Mouse (Mus musculus) kidney, embryonic 14.5 days (tissue): ENCODE data around the gene Dhrs7b. TPM values are rescaled to one million over a fixed set of nuclear protein-coding genes. Genes with fewer than 3 reads are reported as not detected.
A peak's percentile ranks its signal among the peaks of the same experiment; 100 is the strongest.
"Not testable (repeated sequence)": the region's sequence is repeated elsewhere in the genome, so short reads cannot be mapped to it uniquely, and the experiment has no call there.

Experiments
- ATAC-seq: fragments of 200-750 bp; cut with Nextera tagmentation; 2 replicates; pipeline ENCODE4 v1.8.0; 2017; ENCODE audit warnings: moderate number of reproducible peaks, mild to moderate bottlenecking, moderate TSS enrichment, moderate library complexity; ENCODE audit not compliant: low FRiP score, low TSS enrichment
- H3K27ac ChIP-seq: fragments of 300-500 bp; sonication (generic); 2 replicates; pipeline ENCODE4 v1.5.1; 2014; ENCODE audit warnings: low read depth, mild to moderate bottlenecking, low read length, moderate library complexity, mixed read lengths
- H3K27me3 ChIP-seq: fragments of 300-500 bp; sonication (generic); 2 replicates; pipeline ENCODE4 v1.6.1; 2014; ENCODE audit warnings: mild to moderate bottlenecking, low read length; ENCODE audit not compliant: control insufficient read depth, insufficient read depth
- H3K36me3 ChIP-seq: fragments of 300-500 bp; sonication (generic); 2 replicates; pipeline ENCODE4 v1.6.1; 2014; ENCODE audit warnings: low read length, mixed read lengths; ENCODE audit not compliant: control insufficient read depth, insufficient read depth
- H3K4me1 ChIP-seq: fragments of 300-500 bp; sonication (generic); 2 replicates; pipeline ENCODE4 v1.6.1; 2014; ENCODE audit warnings: low read length, mixed read lengths; ENCODE audit not compliant: control insufficient read depth, insufficient read depth
- H3K4me2 ChIP-seq: fragments of 300-500 bp; sonication (generic); replicated peaks from 2 replicates; pipeline ENCODE4 v1.6.1; 2014; ENCODE audit warnings: low read depth, mild to moderate bottlenecking, low read length
- H3K4me3 ChIP-seq: fragments of 300-500 bp; sonication (generic); 2 replicates; pipeline ENCODE4 v1.5.1; 2014; ENCODE audit warnings: mild to moderate bottlenecking, low read length
- H3K9ac ChIP-seq: fragments of 300-500 bp; sonication (generic); 2 replicates; pipeline ENCODE4 v1.6.1; 2014; ENCODE audit warnings: low read depth, mild to moderate bottlenecking, low read length, moderate library complexity
- H3K9me3 ChIP-seq: fragments of 300-500 bp; sonication (generic); 2 replicates; pipeline ENCODE4 v1.6.1; 2016; ENCODE audit warnings: low read length; ENCODE audit not compliant: control insufficient read depth
- WGBS: fragments of 180-500 bp; shearing (Covaris S2); extraction: QIAGEN DNeasy Blood & Tissue Kit; methylation state at CpG from one replicate; pipeline ENCODE4 v1.1.7; 2014; 5-methylcytosine and 5-hydroxymethylcytosine counted together
- polyA plus RNA-seq: library from polyadenylated mRNA; unstranded; fragments of >200 nt; fragmentation: Nextera tagmentation; extraction: Ambion mirVana; gene quantifications from 2 replicates; pipeline ENCODE4 v1.2.1, GENCODE M21; 2014

Gene Dhrs7b
- polyA plus RNA-seq, 1 experiment from 2014 or later = 35.8 TPM

DNA sequence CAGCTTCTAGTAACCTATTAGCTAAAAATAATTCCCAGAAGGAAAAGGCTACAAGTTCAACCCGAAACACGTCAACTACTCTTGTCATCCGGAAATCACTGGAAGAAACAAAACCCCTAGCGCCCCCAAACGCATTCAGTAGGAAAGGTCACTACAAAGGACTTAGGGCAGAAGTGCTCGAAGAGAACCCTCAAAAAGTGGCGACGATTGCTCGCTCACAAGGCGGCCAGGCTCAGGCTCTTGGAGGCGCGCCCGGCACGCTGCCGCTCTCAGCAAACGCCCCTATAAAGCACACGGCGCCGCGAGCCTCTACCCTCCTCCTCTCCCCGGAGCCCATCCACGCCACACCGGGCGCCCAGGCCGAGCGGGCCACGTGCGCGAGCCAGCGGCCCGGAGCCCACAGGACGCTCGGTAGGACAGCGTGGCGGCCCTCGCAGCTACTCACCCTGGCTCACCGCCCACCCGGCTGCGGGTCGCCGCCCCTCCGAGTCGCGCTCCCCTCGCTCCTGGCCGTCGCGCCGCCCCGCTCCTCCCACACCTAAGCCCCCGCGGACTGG is 47.7 kb downstream of the Dhrs7b start:
- H3K4me1 ChIP-seq = peaks cover 24% of the 10 kb centered on the region
- ATAC-seq = peak; percentile 76
- under 1% methylated on average over 52 of the region's 52 CpGs for WGBS

GRCm38 (mm10) chr11:60878675-60879294 is 48.4 kb downstream of the Dhrs7b start, which contains the start of gene Tmem11:
Gene Tmem11 (minus strand): TSS chr11:60879272.
- peak; percentile 98 for ATAC-seq
- peak within 1 kb of the TSS; percentile 78 for H3K4me3 ChIP-seq
- H3K27ac ChIP-seq = peak within 1 kb of the TSS; percentile 93
- H3K36me3 ChIP-seq = no peaks in the 10 kb centered on the region; the same call in 1 of the 2 replicates
- H3K9ac ChIP-seq = peak within 1 kb of the TSS; percentile 92
- H3K4me2 ChIP-seq = peak within 1 kb of the TSS; percentile 70
- H3K9me3 ChIP-seq = no peaks in the 10 kb centered on the region
- peaks cover 24% of the 10 kb centered on the region for H3K4me1 ChIP-seq
- H3K27me3 ChIP-seq = no peaks in the 10 kb centered on the region
- under 1% methylated on average over 62 of the region's 62 CpGs for WGBS

More for the DNA sequence above, 47.7 kb downstream of the Dhrs7b start:
- Histone ChIP-seq H3K36me3 (no peaks in the 10 kb centered on the region; the same call in 1 of the 2 replicates), H3K9ac (peak overlapping the region; percentile 92), H3K27me3 (no peaks in the 10 kb centered on the region), H3K4me2 (peak overlapping the region; percentile 70), H3K27ac (peak overlapping the region; percentile 79), H3K9me3 (no peaks in the 10 kb centered on the region), H3K4me3 (peak overlapping the region; percentile 78)

- Histone ChIP-seq H3K27ac (peak overlapping the region; percentile 93), H3K4me3 (peak overlapping the region; percentile 78), H3K9me3 (no peaks in the 10 kb centered on the region), H3K36me3 (no peaks in the 10 kb centered on the region; the same call in 1 of the 2 replicates), H3K4me1 (peaks cover 19% of the 10 kb centered on the region), H3K27me3 (no peaks in the 10 kb centered on the region), H3K4me2 (peak overlapping the region; percentile 53), H3K9ac (peak overlapping the region; percentile 92)
- 3% methylated on average over 11 of the region's 11 CpGs for WGBS
- no peak for ATAC-seq
These were observed 49.0 kb downstream of the Dhrs7b start for GRCm38 (mm10) chr11:60879423-60879822.

DNA sequence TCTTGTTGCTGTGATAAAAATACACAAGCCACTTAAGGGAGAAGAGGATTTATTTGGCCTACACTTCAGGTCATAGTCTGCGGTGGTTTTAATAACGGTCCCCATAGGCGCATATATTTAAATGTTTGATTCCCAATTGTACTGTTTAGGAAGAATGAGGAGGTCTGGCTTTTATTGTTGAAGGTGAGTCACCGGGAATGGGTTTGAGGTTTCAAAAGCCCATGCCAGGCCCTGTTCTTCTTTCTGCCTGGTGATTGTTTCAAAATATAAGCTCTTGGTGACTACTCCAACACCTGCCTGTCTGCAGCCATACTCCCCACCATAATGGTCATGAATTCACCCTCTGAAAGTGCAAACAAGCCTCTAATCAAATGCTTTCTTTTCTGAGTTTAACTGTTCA is 50.1 kb downstream of the Dhrs7b start:
- Histone ChIP-seq H3K4me1 (peaks cover 15% of the 10 kb centered on the region), H3K27ac (no peak overlapping the region), H3K9me3 (no peaks in the 10 kb centered on the region), H3K4me3 (no peak overlapping the region), H3K9ac (no peak overlapping the region), H3K4me2 (no peak overlapping the region), H3K27me3 (no peaks in the 10 kb centered on the region), H3K36me3 (no peaks in the 10 kb centered on the region; the same call in 1 of the 2 replicates)
- WGBS = 92% methylated on average over 4 of the region's 4 CpGs
- ATAC-seq = no peak

GRCm38 (mm10) chr11:60882386-60882785 is 52.0 kb downstream of the Dhrs7b start:
- Histone ChIP-seq H3K9ac (no peak overlapping the region), H3K4me1 (peaks cover 3% of the 10 kb centered on the region), H3K4me3 (no peak overlapping the region), H3K36me3 (no peaks in the 10 kb centered on the region), H3K4me2 (no peak overlapping the region), H3K9me3 (no peaks in the 10 kb centered on the region), H3K27me3 (no peaks in the 10 kb centered on the region), H3K27ac (no peak overlapping the region)
- ATAC-seq = no peak
- 81% methylated on average over 3 of the region's 3 CpGs for WGBS

- H3K4me3 ChIP-seq, H3K9ac ChIP-seq, H3K9me3 ChIP-seq, H3K4me2 ChIP-seq, H3K4me1 ChIP-seq, H3K27ac ChIP-seq, H3K36me3 ChIP-seq, H3K27me3 ChIP-seq, ATAC-seq: not testable (repeated sequence)
- 91% methylated on average over 2 of the region's 3 CpGs for WGBS
These were observed 56.6 kb downstream of the Dhrs7b start for GRCm38 (mm10) chr11:60886986-60887385.

DNA sequence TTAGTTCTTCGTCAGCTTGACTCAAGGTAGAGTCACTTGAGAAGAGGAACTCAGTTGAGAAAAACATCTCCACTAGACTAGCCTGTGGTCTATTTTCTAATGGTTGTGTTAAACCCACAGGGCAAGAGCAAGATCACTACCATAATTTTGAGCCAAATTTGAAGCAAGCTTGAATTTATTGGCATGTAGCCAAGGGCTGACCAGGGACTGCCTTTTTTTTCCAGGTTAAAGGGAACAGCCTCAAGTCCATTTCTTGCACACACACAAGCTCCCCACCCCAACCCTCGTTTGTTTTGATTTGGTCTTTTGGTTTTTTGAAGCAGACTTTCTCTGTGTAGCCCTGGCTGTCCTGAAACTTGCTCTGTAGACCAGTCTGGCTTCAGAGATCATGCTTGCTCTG is 59.4 kb downstream of the Dhrs7b start:
- WGBS = 47% methylated on average over 2 of the region's 2 CpGs
- no peak overlapping the region for H3K4me2 ChIP-seq
- no peaks in the 10 kb centered on the region for H3K9me3 ChIP-seq
- H3K9ac ChIP-seq = no peak overlapping the region
- H3K27ac ChIP-seq = 0 out of 2 replicates have a peak overlapping the region, but pooled peaks have one; percentile 4
- H3K36me3 ChIP-seq = no peaks in the 10 kb centered on the region
- peaks cover 7% of the 10 kb centered on the region for H3K4me1 ChIP-seq
- H3K27me3 ChIP-seq = no peaks in the 10 kb centered on the region
- H3K4me3 ChIP-seq = no peak overlapping the region
- ATAC-seq = no peak

GRCm38 (mm10) chr11:60890286-60890685 is 59.9 kb downstream of the Dhrs7b start:
- no peak overlapping the region for H3K4me3 ChIP-seq

DNA sequence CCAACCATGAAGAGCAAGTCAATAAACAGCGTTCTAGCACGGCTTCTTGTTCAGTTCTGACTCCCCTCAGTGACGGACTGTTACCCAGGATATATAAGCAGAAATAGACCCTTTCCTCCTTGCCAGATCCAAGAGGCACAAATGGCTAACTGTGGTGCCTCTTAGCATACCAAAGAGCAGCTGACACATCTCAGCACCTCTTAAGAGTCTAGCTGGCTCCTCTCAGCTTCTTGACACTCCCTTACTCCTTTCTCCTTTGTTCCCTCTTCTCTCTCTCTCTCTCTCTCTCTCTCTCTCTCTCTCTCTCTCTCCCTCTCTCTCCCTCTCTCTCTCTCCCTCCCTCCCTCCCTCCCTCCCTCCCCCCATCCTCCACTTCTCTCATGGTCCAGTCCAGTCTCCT is 60.3 kb downstream of the Dhrs7b start:
- H3K4me2 ChIP-seq = no peak overlapping the region
- no peaks in the 10 kb centered on the region for H3K27me3 ChIP-seq
- WGBS = 6% methylated on average over 3 of the region's 3 CpGs
- H3K36me3 ChIP-seq = no peaks in the 10 kb centered on the region
- H3K4me3 ChIP-seq = no peak overlapping the region
- no peak overlapping the region for H3K27ac ChIP-seq
- ATAC-seq = no peak
- H3K4me1 ChIP-seq = peaks cover 7% of the 10 kb centered on the region
- no peak overlapping the region for H3K9ac ChIP-seq
- no peaks in the 10 kb centered on the region for H3K9me3 ChIP-seq

More at GRCm38 (mm10) chr11:60890286-60890685, 59.9 kb downstream of the Dhrs7b start:
- Histone ChIP-seq H3K36me3 (no peaks in the 10 kb centered on the region), H3K27me3 (no peaks in the 10 kb centered on the region), H3K27ac (no peak overlapping the region), H3K9me3 (no peaks in the 10 kb centered on the region), H3K4me2 (no peak overlapping the region), H3K9ac (no peak overlapping the region), H3K4me1 (peaks cover 7% of the 10 kb centered on the region)
- no peak for ATAC-seq
- 27% methylated on average over 6 of the region's 6 CpGs for WGBS
